Mouse (Mus musculus) cerebellum, adult 18-20 months (tissue): ENCODE data around the gene Itga7.
"Not testable (repeated sequence)": the region's sequence is repeated elsewhere in the genome, so short reads cannot be mapped to it uniquely, and the experiment has no call there.

Source experiments
- DNase-seq, 2 experiments: peaks; one replicate each; pipeline ENCODE4 v3.0.0; 2021

Gene Itga7

DNA sequence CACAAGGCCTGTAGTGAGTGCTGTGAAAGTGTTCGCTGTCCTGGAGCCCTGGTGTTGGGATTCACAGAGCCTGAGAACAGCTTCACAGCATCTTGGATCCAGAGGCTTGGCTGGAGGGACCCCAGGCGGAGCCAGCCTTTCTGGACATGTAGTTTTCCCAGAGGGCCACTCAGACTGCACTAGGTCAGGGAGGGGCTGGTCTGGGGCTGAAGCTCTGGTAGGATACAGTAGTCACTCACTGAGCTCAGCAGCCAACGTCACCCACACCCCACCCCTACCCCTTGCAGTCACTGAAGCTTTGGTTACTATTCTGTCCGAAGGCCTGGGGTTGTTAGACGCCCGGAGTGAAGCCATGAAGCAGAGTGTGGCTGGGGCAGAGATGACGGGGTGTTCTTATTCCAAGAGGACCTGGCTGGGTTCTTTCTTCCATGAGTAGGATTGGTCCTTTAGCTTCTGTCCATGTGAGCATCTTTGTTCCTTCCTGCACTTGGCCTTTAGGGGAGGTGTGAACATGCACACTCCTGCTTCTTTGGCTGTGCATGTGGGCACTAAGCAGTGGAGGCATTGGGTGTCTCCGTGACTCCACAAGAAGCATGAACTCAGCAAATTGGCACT lies 2.3 kb downstream of the Itga7 start:
- peak; percentile 39 to 44 for DNase-seq

DNA sequence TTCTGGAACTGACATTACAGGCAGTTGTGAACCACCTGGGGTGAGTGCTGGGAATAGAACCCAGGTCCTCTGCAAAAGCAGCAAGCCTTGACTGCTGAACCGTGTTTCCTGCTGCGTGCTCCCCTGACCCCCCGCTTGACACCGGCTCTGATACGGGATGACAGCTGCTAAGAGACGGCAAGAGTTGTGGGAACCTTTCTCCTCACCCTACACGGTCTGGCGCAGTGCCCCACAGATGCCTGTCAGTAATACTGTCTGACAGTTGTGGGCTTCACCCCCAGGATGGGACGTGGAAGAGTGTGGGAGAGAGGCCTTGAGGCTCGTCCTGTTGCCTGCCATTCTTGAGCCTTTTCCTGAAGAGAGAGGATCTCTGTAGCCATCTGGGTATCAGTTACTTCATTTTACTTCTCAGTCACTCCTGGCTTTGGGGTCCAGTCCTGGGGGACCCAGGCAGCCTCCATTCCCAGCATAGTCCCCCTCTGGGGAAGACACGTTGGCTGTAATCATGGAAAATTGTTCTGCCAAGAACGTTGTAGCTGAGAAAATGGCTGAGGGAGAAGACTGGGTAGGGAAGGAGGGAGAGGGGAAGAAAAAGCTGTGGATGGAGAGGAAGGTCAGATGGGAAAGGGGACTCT lies 4.3 kb downstream of the Itga7 start:
- peak; percentile 42 to 54 for DNase-seq

DNA sequence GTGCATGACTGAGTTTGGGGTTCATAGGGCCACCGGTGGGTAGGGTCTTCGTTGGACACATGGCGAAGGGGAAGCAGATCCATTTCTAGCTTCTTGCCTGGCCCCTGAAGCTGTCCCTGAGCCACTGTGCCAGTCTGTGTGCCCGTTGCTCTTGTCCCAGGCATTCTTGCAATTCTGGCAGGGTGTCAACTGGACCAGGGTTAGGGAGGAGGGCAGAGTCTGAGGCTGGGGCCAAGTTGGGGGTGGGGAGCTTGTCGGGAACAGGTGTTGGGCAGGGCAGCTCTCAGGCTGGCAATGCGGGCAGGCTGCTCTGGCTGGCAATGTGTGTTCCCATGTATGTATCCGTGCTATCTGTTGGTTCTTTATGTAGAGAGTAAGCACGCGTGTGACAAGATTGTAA lies 4.8 kb downstream of the Itga7 start:
- peak; percentile 91 to 97 for DNase-seq

DNA sequence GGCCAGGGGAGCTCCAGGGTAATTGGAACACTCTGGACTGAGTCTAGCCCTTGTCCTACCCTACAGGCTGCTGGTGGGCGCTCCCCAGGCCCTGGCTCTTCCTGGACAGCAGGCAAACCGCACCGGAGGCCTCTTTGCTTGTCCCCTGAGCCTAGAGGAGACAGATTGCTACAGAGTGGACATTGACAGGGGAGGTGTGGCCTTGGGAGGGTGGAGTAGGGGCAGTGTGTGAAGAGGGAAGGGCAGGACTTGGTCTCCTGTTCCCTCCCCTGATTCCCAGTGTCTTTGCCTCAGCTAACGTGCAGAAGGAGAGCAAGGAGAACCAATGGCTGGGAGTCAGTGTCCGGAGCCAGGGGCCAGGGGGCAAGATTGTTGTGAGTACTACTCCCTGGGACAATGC lies 5.4 kb downstream of the Itga7 start:
- DNase-seq: peak in 1 of 2 experiments; percentile 27

DNA sequence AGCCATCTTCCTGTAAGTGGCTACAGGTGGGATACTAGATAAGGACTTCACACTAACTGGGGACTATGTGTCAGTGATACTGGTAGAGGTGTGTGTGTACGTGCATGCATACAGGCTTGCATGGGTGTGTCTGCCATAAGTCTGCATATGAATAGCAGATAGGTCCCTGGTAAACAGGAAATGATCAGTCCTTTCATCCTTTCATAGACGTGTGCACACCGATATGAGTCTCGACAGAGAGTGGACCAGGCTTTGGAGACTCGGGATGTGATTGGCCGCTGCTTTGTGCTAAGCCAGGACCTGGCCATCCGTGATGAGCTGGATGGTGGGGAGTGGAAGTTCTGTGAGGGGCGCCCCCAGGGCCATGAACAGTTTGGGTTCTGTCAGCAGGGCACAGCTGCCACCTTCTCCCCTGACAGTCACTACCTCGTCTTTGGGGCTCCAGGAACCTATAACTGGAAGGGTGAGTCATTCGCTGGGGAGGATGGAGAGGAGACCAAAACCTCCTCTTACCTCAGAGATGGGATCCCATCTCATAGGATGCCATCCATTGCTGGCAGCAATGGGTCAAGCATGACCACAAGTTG lies 7.0 kb downstream of the Itga7 start:
- DNase-seq: no peak

DNA sequence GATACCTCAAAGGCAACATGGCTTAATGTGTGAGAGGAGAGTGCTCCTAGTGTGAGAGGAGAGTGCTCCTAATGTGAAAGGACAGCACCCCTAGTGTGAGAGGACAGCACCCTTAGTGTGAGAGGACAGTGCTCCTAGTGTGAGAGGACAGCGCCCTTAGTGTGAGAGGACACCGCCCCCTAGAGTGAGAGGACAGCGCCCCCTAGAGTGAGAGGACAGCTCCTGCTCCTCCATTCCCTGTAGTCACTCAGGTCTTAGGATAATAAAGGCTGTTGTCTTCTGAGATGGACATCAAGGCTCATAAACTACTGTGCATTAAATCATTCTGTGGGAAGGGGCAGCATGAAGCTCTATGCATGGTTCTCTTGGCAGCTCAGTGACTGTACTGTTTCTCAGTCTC lies 12.1 kb downstream of the Itga7 start:
- DNase-seq: peak; percentile 54 to 58

DNA sequence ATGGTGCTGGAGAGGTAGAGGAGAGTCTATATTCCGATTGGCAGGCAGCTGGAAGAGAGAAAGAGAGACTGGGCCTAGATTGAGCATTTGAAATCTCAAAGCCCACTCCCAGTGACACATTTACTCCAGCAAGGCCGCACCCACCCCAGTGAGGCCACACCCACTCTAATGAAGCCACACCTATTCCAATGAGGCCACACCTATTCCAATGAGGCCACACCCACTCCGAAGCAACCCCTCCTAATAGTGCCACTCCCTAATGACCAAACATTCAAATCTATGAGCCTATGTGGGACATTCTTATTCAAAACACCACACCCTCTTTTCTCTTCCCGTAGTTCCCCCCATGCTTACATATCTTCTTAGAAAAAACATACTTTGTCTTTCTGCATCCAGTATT lies 13.9 kb downstream of the Itga7 start:
- DNase-seq: no peak

DNA sequence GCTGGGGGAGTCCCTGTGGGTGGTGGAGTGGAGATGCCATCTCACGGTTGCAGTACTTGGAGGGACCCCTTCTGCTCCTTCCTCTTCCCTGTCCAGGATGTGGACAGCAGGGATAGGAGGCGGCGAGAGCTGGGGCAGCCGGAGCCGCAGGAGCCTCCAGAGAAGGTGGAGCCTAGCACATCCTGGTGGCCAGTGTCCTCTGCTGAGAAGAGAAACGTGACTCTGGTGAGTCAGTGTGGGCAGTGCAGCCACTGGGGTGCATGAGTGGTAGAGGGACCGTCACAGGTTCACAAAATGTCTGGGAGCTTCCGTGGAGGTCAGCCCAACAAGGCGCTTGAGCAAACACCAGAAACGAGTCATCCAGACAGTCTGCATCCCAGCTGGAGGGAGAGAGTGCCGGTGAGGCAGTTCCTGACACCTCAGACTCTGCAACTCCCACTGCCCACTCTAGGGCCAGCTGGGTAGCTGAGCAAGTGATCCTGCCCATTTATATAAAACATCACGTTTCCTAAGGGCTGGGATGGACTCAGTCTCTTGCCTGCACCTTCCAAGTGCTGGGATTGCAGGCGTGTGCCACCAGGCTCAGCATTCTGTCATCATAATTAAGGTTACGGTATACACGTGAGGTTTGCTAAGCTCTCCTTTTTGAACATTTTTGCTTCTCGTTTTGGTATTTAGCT lies 16.7 kb downstream of the Itga7 start:
- no peak for DNase-seq

DNA sequence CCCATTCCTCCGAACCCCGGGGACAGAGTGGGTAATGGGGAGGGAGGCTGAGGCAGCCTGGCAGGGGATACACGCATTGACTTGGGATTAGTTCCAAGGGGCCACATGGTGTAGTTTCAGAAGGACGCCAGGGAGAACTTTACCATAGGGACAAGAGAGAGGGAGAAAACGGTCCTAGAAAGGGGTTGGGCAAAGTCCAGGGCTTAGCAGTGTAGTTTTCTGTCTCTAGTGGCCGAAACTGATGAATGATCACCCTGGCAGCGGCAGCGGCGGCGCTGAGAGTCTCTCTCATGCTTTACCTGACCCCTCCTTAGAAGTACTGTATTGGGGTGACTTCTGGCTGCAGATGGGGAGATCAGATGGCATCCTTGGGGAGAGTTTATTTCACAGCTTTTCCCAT lies 24.7 kb downstream of the Itga7 start:
- DNase-seq: no peak

DNA sequence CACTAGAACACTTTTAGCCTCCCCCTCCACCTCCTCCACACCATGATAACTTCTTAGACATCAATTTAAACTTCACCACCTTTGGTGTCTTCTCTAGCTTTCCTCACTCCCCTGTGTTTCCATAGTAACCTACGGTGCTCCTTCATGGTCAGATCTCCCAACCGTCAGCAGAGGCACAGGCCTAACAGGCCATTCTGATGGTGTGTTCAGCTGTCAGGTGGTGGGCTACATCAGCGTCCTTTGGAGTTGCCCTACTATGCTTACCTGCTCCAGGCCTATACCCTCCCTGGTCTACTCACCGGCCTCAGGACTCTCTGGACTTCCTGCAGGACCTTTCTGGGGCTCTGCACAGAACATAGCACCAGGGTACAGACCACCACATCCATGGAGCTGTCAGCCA lies 26.5 kb downstream of the Itga7 start:
- DNase-seq: no peak

DNA sequence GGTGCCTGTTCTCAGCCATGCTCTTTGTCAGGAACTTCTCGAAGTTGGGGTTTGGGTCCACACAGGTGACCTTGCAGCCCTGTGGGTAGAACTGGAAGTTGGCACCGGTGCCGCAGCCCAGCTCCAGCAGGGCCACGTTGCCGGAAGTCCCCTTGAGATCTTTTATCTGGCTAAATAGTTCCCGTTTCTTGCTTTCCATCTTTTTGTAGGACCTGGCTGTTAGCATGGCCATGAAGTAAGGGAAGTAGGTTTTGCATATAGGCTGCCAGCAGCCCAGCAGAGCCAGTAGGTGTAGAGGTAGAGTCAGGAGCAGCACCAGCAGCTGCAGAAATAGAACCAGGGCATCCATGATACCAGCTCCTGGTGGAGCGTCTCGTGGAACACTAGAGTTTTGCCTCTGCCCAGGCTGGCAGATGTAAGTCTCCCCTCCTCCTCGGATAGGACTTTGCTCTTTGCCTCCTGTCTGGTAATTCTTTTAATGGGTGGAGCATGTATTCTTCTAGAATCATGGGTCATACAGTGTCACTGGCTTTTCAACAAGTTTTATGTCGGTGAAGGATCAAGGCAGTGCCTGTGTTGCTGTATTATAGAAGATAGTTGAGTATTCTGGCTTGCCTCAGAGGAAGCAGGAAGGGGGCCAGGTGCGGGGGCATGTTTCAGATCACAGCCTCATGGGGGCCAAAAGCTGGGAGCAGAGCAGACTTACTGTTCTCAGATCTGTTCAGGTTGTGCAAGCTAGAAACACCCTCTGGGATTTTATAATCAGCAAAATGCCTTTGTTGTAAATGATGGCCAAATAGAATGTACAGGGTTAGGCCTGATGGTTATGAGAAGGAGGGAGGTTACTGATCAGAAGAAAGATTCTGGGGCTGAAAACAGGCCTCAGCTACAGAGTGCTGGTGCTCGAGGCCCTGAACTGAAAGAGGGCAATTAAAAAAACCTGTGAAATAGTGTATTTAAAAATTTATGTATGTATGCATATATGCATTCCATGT lies 27.3 kb downstream of the Itga7 start, which contains the start of gene Mettl7b:
Gene Mettl7b (minus strand): TSS at position 399 of the 995 bp plus-strand sequence.
- DNase-seq: no peak

DNA sequence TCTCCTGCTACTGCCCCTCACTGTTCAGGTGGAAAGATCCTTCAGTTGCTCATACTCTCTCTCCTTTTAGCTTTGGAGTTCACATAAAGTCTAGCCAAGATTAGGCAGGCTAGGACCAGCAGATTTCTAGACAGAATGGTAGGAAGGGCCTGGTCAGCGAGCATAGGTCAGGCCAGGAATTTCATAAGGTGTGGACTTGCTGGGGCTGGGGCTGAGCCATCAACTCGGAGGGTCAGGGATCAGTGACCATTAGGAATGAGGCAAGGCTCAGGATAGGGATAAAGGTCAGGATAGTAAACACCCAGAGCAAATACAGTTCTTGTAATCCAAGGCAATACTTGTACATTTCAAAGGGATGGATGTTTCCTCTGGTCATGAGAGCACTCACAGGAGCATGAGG lies 31.3 kb downstream of the Itga7 start:
- DNase-seq: no peak

DNA sequence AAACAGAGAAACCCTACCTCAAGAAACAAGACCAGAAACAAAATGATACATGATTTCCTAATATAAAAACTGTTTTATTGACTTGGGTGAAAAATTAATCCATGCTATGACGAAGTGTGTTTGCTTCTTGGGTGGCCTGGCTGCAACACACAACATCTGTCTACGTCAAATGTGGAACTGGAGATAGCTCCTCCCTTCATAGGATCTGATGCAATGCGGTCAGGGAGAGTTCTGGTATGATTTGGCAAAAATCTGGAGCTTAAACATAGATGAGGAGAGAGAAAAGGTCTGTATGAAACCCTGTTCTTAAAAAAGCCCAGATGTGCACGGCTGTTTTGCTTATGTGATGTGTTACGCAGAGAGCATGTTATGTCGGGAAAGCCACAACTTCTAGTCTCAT lies 32.3 kb downstream of the Itga7 start:
- no peak for DNase-seq

DNA sequence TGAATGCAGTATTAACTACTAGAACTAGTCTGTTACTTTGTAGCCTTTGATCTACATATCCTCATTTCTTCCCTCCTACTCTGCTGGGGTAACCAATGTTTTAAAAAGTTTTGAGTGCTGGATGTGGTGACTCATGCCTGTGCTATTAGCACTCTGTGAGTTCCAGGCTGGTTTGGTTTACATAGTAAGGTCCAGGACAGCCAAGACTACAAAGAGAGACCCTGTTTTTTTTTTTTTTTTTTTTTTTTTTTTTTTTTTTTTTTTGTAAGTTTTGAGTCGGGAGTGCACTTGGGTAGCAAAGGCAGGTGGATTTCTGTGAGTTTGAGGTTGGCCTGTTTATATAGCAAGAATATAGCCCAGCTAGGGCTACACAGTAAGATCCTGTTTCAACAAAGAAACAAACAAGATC lies 34.7 kb downstream of the Itga7 start:
- DNase-seq: no peak

DNA sequence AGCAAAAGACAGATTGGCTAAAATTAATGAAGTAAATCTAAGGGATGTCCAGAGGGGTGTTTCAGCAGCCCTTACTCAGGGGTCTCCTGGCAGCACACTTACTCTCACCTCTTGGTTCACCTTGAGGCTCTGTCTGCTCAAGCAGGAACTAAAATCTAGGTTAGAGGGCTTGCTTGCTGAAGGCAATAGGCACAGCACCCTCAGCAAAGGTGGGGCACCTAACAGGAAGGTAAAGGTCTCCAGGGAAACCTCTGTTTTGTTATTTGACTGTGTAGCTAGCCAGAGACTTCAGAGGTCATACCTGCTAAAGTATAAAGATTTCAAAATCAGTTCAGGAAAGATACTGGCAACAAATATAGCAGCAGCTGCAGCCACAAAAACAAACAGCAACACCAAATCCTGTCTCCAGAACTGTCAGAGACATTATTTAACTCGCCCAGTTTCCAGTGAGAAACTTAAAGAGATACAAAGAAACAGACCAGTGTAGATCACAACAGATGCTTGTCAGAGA lies 37.2 kb downstream of the Itga7 start:
- no peak for DNase-seq

DNA sequence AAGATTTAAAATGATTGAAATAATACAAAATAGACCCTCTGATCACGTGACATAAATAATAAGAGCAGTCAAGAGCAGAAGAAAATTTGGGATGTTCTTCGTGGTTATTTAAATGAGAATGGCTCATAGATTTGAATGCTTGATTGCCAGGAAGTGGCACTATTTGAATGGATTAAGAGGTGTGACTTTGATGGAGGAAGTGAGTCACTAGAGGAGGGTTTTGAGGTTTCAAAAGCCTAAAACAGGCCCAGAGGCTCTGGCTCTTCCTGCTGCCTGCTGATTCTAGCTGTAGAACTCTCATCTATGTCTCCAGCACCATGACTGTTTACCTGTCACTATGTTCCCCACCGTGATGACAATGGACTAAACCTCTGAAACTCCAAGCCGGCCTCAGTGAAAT lies 39.2 kb downstream of the Itga7 start:
- DNase-seq: no peak

DNA sequence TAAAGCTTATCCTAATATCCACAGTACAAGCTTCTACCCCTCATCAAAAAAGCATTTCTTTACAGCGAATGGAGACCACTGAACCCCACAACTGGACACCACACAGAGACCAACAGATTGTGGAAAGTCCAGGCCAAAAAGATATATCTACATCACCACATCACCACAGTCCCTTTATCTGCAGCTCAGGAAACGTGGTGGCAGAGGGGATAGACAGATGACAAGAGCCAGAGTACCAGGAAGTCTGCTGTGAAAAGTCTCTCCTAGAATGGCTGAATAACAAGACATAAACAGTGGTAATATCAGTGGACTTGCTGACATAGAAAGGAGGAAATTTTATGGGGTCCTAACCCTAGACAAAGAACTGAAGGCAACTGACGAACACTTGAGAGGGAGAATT lies 42.8 kb downstream of the Itga7 start:
- no peak for DNase-seq

DNA sequence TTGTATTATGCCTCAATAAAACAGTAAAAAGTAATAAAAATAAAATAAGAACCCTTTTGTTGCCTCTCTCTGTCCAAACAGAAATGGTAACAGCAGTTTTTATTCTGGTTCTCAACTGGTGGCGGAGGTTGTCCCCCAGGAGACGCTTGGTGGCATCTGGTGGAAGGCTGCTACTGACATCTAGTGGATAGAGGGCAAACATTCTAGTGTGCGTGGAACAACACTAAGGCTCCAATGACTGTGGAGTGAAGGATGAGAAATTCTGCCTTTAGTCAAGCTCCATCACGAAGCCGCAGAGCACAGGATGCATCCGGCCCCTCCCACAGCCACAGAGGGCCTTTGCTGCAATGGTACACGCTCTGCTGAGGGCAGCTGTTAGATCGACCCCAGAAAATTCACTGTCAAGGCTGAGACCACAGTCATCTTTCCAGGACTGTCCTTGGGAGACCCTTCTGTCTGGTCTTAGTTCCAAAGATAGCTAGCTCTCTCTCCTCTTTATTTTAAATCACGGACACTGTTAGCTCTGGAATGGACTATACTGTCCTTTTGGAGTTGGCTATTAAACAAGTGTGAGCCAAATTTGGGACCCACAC lies 44.0 kb downstream of the Itga7 start:
- peak; percentile 66 to 68 for DNase-seq

DNA sequence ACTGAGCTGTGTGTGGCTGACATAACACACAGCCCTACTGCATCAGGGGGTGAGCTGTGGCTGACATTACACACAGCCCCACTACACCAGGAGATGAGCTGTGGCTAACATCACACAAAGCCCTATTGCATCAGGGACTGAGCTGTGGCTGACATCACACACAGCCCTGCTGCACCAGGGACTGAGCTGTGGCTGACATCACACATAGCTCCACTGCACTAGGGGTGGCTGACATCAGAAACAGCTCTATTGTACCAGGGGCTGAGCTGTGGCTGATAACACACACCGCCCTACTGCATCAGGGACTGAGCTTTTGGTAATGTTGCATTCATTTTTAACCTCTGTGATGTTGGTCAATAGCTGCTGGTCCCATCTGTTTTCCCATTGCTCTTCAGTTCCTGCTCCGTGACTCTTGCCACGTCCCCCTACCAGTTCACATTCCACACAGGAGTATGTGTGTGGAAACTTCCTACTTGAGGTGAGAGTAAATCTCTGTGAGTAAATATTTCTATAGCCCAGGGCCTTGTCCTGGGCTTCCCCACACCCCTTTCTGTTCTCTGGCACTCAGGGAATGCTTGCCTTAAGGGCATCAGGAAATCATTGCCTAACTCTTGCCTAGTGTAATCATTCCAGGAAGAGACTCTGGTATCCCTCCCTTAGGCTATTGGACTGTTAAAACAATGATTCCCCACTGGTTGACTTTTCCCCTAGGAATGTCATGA lies 47.2 kb downstream of the Itga7 start:
- DNase-seq: no peak

DNA sequence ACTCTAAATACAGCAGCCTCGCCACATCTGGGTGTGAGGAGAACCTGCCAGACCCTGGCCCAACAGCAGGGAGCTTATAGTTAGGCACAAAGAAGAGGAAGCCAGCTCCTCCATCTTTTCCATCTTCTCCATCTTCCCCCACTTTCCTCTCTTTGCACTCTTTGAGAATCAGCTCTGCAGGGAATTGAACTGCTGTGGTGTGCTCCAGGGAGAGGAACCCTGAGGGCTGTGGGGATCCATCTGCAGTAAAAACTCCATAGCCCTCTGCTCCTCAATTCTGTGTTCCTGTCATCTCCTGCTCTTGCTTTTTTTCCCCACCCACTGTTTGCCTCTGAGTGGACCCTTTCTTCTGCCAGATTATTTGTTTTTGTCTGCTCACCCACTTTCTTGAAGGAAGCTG lies 55.5 kb downstream of the Itga7 start, which contains the start of gene Olfr9:
Gene Olfr9 (plus strand): TSS at position 301 of the 400 bp plus-strand sequence.
- DNase-seq: not testable (repeated sequence)
